Comparison of ENCODE assay signal across 34 mouse cellular contexts in the genomic region with DNA sequence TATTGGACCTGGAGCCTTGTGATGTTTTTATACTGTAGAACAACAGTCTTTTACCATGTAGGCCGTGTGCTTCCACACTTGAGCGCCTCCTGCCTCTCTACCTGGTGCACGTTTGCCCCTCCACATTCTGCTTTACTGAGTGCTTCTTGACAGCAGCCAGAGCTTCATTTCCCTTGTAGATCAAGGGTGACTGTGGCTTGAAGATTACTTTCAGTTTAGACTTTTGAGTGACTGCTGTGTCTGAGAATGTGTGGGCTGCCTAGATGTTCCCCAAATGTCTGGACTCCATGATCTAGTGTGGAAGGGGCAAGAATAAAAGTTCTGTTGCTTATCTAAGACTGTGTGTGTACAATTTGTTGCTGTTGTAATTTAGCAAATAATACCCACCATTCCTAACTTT. TPM values are rescaled to one million over a fixed set of nuclear protein-coding genes. Genes with fewer than 3 reads are reported as not detected.
A peak's percentile ranks its signal among the peaks of the same experiment; 100 is the strongest.
DNase-seq lines count a peak whose midpoint lies in the region; ATAC-seq and TF ChIP-seq lines count a peak whose summit lies in the region.
"Had no signal": no experiment of that assay in that cellular context is flagged by ENCODE, and none has a peak within 500 bp of the region (broad histone marks: within the 10 kb centered on the region; RNA-seq: fewer than 3 reads in every experiment).

No protein-coding gene starts in this region.

- in situ Hi-C loops in CH12.LX (cut with MboI; ENCODE audit: low pct_ligation_motif_present, low pct_unique_long_range_greater_than_20kb, low sequenced_read_pairs) = no loop called here

- no peak for TF ChIP-seq CTCF in CH12.LX (conservative IDR thresholded peaks at IDR 0.05 in 1 of 2, IDR thresholded peaks at IDR 0.05 in 1 of 2; ENCODE audit: low read depth in 2 of 2, low read length in 2 of 2)

- H3K4me2 ChIP-seq in CH12.LX (ENCODE audit: insufficient read depth, low read depth, poor library complexity, severe bottlenecking) = no peak overlapping the region
- H3K4me2 ChIP-seq: embryonic facial prominence, embryonic 13.5 days; heart, embryonic 15.5 days; intestine, embryonic 15.5 days; liver, embryonic 12.5 days had no signal

- H3K79me2 ChIP-seq in CH12.LX (replicated peaks; ENCODE audit: control insufficient read depth, extremely low read depth, insufficient read depth, poor library complexity, severe bottlenecking) = peaks cover 2% of the 10 kb centered on the region

- no peaks in the 10 kb centered on the region for H3K27me3 ChIP-seq in CH12.LX (replicated peaks)
- H3K27me3 ChIP-seq: embryonic facial prominence, embryonic 13.5 days; heart, embryonic 15.5 days; intestine, embryonic 15.5 days; liver, embryonic 12.5 days had no signal

- H3K9ac ChIP-seq in CH12.LX (ENCODE audit: insufficient read depth, low read depth) = no peak overlapping the region
- H3K9ac ChIP-seq: embryonic facial prominence, embryonic 13.5 days; heart, embryonic 15.5 days; intestine, embryonic 15.5 days; liver, embryonic 12.5 days; liver, postnatal 0 days had no signal

- no peak for TF ChIP-seq RAD21 in CH12.LX (IDR thresholded peaks at IDR 0.05; ENCODE audit: low read depth, low read length)

- peak; percentile 46; the same call in 1 of the 2 replicates for ATAC-seq in megakaryocyte progenitor cell, adult 5-6 weeks (replicated peaks; ENCODE audit: poor library complexity)
- no peak for ATAC-seq in erythroblast, adult 5-6 weeks (replicated peaks; ENCODE audit: low FRiP score, poor library complexity, severe bottlenecking)
- ATAC-seq: forebrain, embryonic 16.5 days; hindbrain, embryonic 16.5 days; intestine, embryonic 15.5 days; liver, embryonic 12.5 days; liver, postnatal 0 days had no signal

- no peak overlapping the region for H3K27ac ChIP-seq in CH12.LX (ENCODE audit: insufficient read depth, low read depth)
- H3K27ac ChIP-seq: embryonic facial prominence, embryonic 13.5 days; gastrocnemius, adult 2 months; heart, embryonic 10.5 days; heart, embryonic 15.5 days; intestine, embryonic 15.5 days; kidney, postnatal 0 days; liver, embryonic 12.5 days; macrophage; midbrain, embryonic 10.5 days; stomach, postnatal 0 days had no signal

- dilution Hi-C loops in CH12.LX (cut with MboI; ENCODE audit: extremely low pct_ligation_motif_present, extremely low pct_unique_long_range_greater_than_20kb, low sequenced_read_pairs) = no loop called here

- peaks cover 38 to 87% of the 10 kb centered on the region in 2 experiments for H3K36me3 ChIP-seq in CH12.LX (replicated peaks in 1 of 2; ENCODE audit: control insufficient read depth in 1 of 2, insufficient read depth in 1 of 2, low read length in 1 of 2)

- H3K4me3 ChIP-seq in CH12.LX (replicated peaks in 1 of 3; ENCODE audit: low read depth in 2 of 3, low read length in 2 of 3, poor library complexity in 1 of 3) = no peak overlapping the region
- H3K4me3 ChIP-seq: embryonic facial prominence, embryonic 13.5 days; erythroblast, embryonic 14.5 days; gastrocnemius, adult 2 months; heart, embryonic 10.5 days; heart, embryonic 15.5 days; intestine, embryonic 15.5 days; liver, embryonic 12.5 days; midbrain, embryonic 10.5 days; myocyte had no signal

- no peaks in the 10 kb centered on the region for H3K9me3 ChIP-seq in CH12.LX (replicated peaks; ENCODE audit: low read length)
- H3K9me3 ChIP-seq: embryonic facial prominence, embryonic 13.5 days; heart, embryonic 10.5 days; heart, embryonic 15.5 days; intestine, embryonic 15.5 days; liver, embryonic 12.5 days; midbrain, embryonic 10.5 days had no signal

- peaks cover 0 to 27% of the 10 kb centered on the region in 2 experiments; a peak in 2 of 4 replicates for H3K4me1 ChIP-seq in CH12.LX (ENCODE audit: control insufficient read depth in 1 of 2, insufficient read depth in 2 of 2)
- H3K4me1 ChIP-seq: embryonic facial prominence, embryonic 13.5 days; heart, embryonic 10.5 days; intestine, embryonic 15.5 days; liver, embryonic 12.5 days; midbrain, embryonic 10.5 days had no signal

- no peak for TF ChIP-seq POLR2A in CH12.LX (IDR thresholded peaks at IDR 0.05; ENCODE audit: low read depth, low read length)

- TF ChIP-seq EP300 in CH12.LX (IDR thresholded peaks at IDR 0.05; ENCODE audit: low read length) = no peak

- peak; percentile 14 for DNase-seq in thymus, postnatal 14 days
- no peak for DNase-seq in thymus, postnatal 10 days (ENCODE audit: low spot score in 2 of 2)
- peak; percentile 19 for DNase-seq in CH12.LX (ENCODE audit: extremely low read depth)
- DNase-seq in urinary bladder, postnatal 25 days (ENCODE audit: low spot score) = no peak
- no peak for DNase-seq in Muller cell, postnatal 12 days (ENCODE audit: inconsistent ontology term)
- DNase-seq: adrenal gland, postnatal 25 days; cerebellum, adult 11-12 months; cerebellum, adult 9-11 months; gastrocnemius, adult 2 months; kidney, adult 2 months; kidney, postnatal 4 days; layer of hippocampus, postnatal 36 days; left cerebral cortex, postnatal 4 days; liver, postnatal 0 days; lung, postnatal 10 days; thymus, adult 18-20 months had no signal

TF ChIP-seq in CH12.LX, 34 proteins besides CTCF, POLR2A, EP300 and RAD21:
- TF ChIP-seq ETS1 (conservative IDR thresholded peaks at IDR 0.05; ENCODE audit: low read depth, low read length) (no peak), MXI1 (IDR thresholded peaks at IDR 0.05; ENCODE audit: low read depth, low read length) (no peak), JUN (IDR thresholded peaks at IDR 0.05; ENCODE audit: insufficient read depth, low read depth, low read length) (no peak), ZMIZ1 (IDR thresholded peaks at IDR 0.05; ENCODE audit: low read depth, low read length) (no peak), HCFC1 (IDR thresholded peaks at IDR 0.05; ENCODE audit: low read depth, low read length) (no peak), ZKSCAN1 (IDR thresholded peaks at IDR 0.05; ENCODE audit: borderline replicate concordance, low read depth, low read length) (no peak), USF1 (IDR thresholded peaks at IDR 0.05; ENCODE audit: low read depth, low read length) (no peak), IRF4 (IDR thresholded peaks at IDR 0.05; ENCODE audit: low read depth, low read length) (no peak), KAT2A (IDR thresholded peaks at IDR 0.05; ENCODE audit: insufficient replicate concordance, low read length) (no peak), ELF1 (IDR thresholded peaks at IDR 0.05; ENCODE audit: low read depth, low read length) (no peak), RCOR1 (conservative IDR thresholded peaks at IDR 0.05; ENCODE audit: low read depth, low read length) (no peak)

RNA-seq across cellular contexts. Expression of a gene that starts 27.3 kb away (rescaled TPM):
- total RNA-seq in CH12.LX (2012; rRNA removed) (17.6 and 21.5 TPM in 2 replicates), CH12.LX (2014; rRNA removed) (not detected in 2 replicates)
- 0.74 TPM in 1 of 2 replicates, not detected in the other for polyA plus RNA-seq in CH12.LX (2012; ENCODE audit: insufficient read length, low read depth)
- total RNA-seq in megakaryocyte progenitor cell, adult 5-6 weeks (2015) = not detected in 2 replicates
- total RNA-seq in megakaryocyte progenitor cell, adult 5-6 weeks (2017) = 0.58 TPM in 1 of 2 replicates, not detected in the other
- total RNA-seq in erythroblast, adult 5-6 weeks (2015; ENCODE audit: low replicate concordance) = not detected in 2 replicates
- not detected in 2 replicates for total RNA-seq in erythroblast, adult 5-6 weeks (2017; ENCODE audit: low replicate concordance)
- total RNA-seq: adrenal gland, postnatal 25 days; gastrocnemius, adult 2 months; left cerebral cortex, postnatal 4 days; midbrain, postnatal 0 days had no signal
- polyA plus RNA-seq: embryonic facial prominence, embryonic 13.5 days; erythroblast, embryonic 14.5 days; forebrain, embryonic 11.5 days; forebrain, embryonic 16.5 days; heart, embryonic 10.5 days; heart, embryonic 15.5 days; hindbrain, embryonic 11.5 days; kidney, adult 2 months had no signal

RNA-seq across cellular contexts. Expression of a gene that starts 27.7 kb away (rescaled TPM):
- total RNA-seq in CH12.LX (2012; rRNA removed) (67.2 and 75.2 TPM in 2 replicates), CH12.LX (2014; rRNA removed) (208 and 214 TPM in 2 replicates)
- 90.7 and 97.2 TPM in 2 replicates for polyA plus RNA-seq in CH12.LX (2012; ENCODE audit: insufficient read length, low read depth)
- 110 and 118 TPM in 2 replicates for total RNA-seq in megakaryocyte progenitor cell, adult 5-6 weeks (2015)
- total RNA-seq in megakaryocyte progenitor cell, adult 5-6 weeks (2017) = 86.6 and 94.4 TPM in 2 replicates
- 68.6 and 68.8 TPM in 2 replicates for total RNA-seq in erythroblast, adult 5-6 weeks (2015; ENCODE audit: low replicate concordance)
- 58.3 and 77.7 TPM in 2 replicates for total RNA-seq in erythroblast, adult 5-6 weeks (2017; ENCODE audit: low replicate concordance)

Comparison
In these comparisons a context has a peak if more than half of its experiments do, and no peak if none do; other contexts are left out.
1. DNase-seq: peak in thymus, postnatal 14 days (single experiment) and CH12.LX (single experiment); none in thymus, postnatal 10 days (0 of 2), urinary bladder, postnatal 25 days (single experiment) and Muller cell, postnatal 12 days (single experiment).